Mouse (Mus musculus) midbrain, embryonic 14.5 days (tissue): Measurements from ENCODE around the gene Dmrta2. TPM values are rescaled to one million over a fixed set of nuclear protein-coding genes. Genes with fewer than 3 reads are reported as not detected.

ENCODE experiments used
- ATAC-seq: fragments of 200-750 bp; cut with Nextera tagmentation; 2 replicates; pipeline ENCODE4 v1.8.0; 2017; ENCODE audit warnings: moderate number of reproducible peaks, moderate library complexity; ENCODE audit not compliant: low FRiP score, low TSS enrichment
- DNase-seq: peaks from one replicate; pipeline ENCODE4 v3.0.0-alpha.2; 2015
- H3K27ac ChIP-seq: fragments of 300-500 bp; sonication (generic); replicated peaks from 2 replicates; pipeline ENCODE4 v1.5.1; 2014; ENCODE audit warnings: mild to moderate bottlenecking, low read depth, low read length, moderate library complexity
- H3K27me3 ChIP-seq: fragments of 300-500 bp; sonication (generic); 2 replicates; pipeline ENCODE4 v1.6.1; 2014; ENCODE audit warnings: low read length, control low read depth, mixed read lengths; ENCODE audit not compliant: control insufficient read depth, insufficient read depth
- H3K36me3 ChIP-seq: fragments of 300-500 bp; sonication (generic); 2 replicates; pipeline ENCODE4 v1.6.1; 2014; ENCODE audit warnings: low read length, control low read depth; ENCODE audit not compliant: control insufficient read depth, insufficient read depth
- H3K4me1 ChIP-seq: fragments of 300-500 bp; sonication (generic); 2 replicates; pipeline ENCODE4 v1.6.1; 2014; ENCODE audit warnings: mild to moderate bottlenecking, antibody characterized with exemption, low read length, control low read depth; ENCODE audit not compliant: control insufficient read depth, insufficient read depth
- H3K4me2 ChIP-seq: fragments of 300-500 bp; sonication (generic); 2 replicates; pipeline ENCODE4 v1.6.1; 2014; ENCODE audit warnings: mild to moderate bottlenecking, low read length, moderate library complexity
- H3K4me3 ChIP-seq: fragments of 300-500 bp; sonication (generic); replicated peaks from 2 replicates; pipeline ENCODE4 v1.5.1; 2014; ENCODE audit warnings: low read depth, low read length
- H3K9ac ChIP-seq: fragments of 300-500 bp; sonication (generic); replicated peaks from 2 replicates; pipeline ENCODE4 v1.6.1; 2014; ENCODE audit warnings: mild to moderate bottlenecking, low read length, moderate library complexity
- H3K9me3 ChIP-seq: fragments of 300-500 bp; sonication (generic); 2 replicates; pipeline ENCODE4 v1.6.1; 2016; ENCODE audit warnings: low read length, control low read depth, mixed read lengths; ENCODE audit not compliant: control insufficient read depth
- WGBS: fragments of 180-500 bp; shearing (Covaris S2); extraction: QIAGEN DNeasy Blood & Tissue Kit; methylation state at CpG from one replicate; pipeline ENCODE4 v1.1.7; 2014; 5-methylcytosine and 5-hydroxymethylcytosine counted together
- polyA plus RNA-seq: library from polyadenylated mRNA; unstranded; fragments of >200 nt; fragmentation: Nextera tagmentation; extraction: Ambion mirVana; gene quantifications from 2 replicates; pipeline ENCODE4 v1.2.1, GENCODE M21; 2014

Gene Dmrta2
- polyA plus RNA-seq, 1 experiment from 2014 or later: 1.4 TPM

- Histone ChIP-seq H3K4me3 (no peak overlapping the region), H3K4me2 (no peak overlapping the region), H3K9me3 (no peaks in the 10 kb centered on the region), H3K9ac (no peak overlapping the region), H3K36me3 (peaks cover 15% of the 10 kb centered on the region), H3K4me1 (no peaks in the 10 kb centered on the region), H3K27me3 (no peaks in the 10 kb centered on the region), H3K27ac (no peak overlapping the region)
- DNase-seq: no peak
- ATAC-seq: no peak
- WGBS: 83% methylated on average over 5 of the region's 5 CpGs
These were observed 17.5 kb upstream of the Dmrta2 start for GRCm38 (mm10) chr4:109960201-109960935.

- H3K27me3 ChIP-seq: no peaks in the 10 kb centered on the region
- no peaks in the 10 kb centered on the region for H3K4me1 ChIP-seq
- H3K27ac ChIP-seq: no peak overlapping the region
- DNase-seq (no peak), ATAC-seq (no peak)
- WGBS: 93% methylated on average over 5 of the region's 5 CpGs
- H3K36me3 ChIP-seq: peaks cover 15% of the 10 kb centered on the region
- H3K9ac ChIP-seq: no peak overlapping the region
- no peak overlapping the region for H3K4me3 ChIP-seq
- H3K4me2 ChIP-seq: no peak overlapping the region
- H3K9me3 ChIP-seq: no peaks in the 10 kb centered on the region
These were observed 14.1 kb upstream of the Dmrta2 start for GRCm38 (mm10) chr4:109963570-109964279.

- H3K36me3 ChIP-seq: no peaks in the 10 kb centered on the region
- DNase-seq (no peak), ATAC-seq (no peak)
- H3K4me3 ChIP-seq: no peak overlapping the region
- 89% methylated on average over 5 of the region's 5 CpGs for WGBS
- no peaks in the 10 kb centered on the region for H3K9me3 ChIP-seq
- no peak overlapping the region for H3K9ac ChIP-seq
- H3K27me3 ChIP-seq: peaks cover 46% of the 10 kb centered on the region
- no peak overlapping the region for H3K27ac ChIP-seq
- H3K4me1 ChIP-seq: peaks cover 3% of the 10 kb centered on the region; the same call in 1 of the 2 replicates
- no peak overlapping the region for H3K4me2 ChIP-seq
These were observed 8.3 kb upstream of the Dmrta2 start for GRCm38 (mm10) chr4:109969561-109969960.

GRCm38 (mm10) chr4:109973991-109974654 lies 3.7 kb upstream of the Dmrta2 start:
- ATAC-seq: no peak
- Histone ChIP-seq H3K9ac (no peak overlapping the region), H3K4me1 (peaks cover 18% of the 10 kb centered on the region; the same call in 1 of the 2 replicates), H3K27ac (no peak overlapping the region), H3K27me3 (peaks cover 91% of the 10 kb centered on the region), H3K9me3 (peaks cover 4% of the 10 kb centered on the region; the same call in 1 of the 2 replicates), H3K4me2 (no peak overlapping the region), H3K36me3 (no peaks in the 10 kb centered on the region), H3K4me3 (no peak overlapping the region)
- 2% methylated on average over 20 of the region's 20 CpGs for WGBS
- DNase-seq: no peak

GRCm38 (mm10) chr4:109974655-109975380 lies 3.0 kb upstream of the Dmrta2 start:
- no peak overlapping the region; the same call in 1 of the 2 replicates for H3K4me3 ChIP-seq
- 0 out of 2 replicates have a peak overlapping the region, but pooled peaks have one; percentile 13 for H3K27ac ChIP-seq
- peaks cover 98% of the 10 kb centered on the region for H3K27me3 ChIP-seq

GRCm38 (mm10) chr4:109975381-109976240 lies 2.2 kb upstream of the Dmrta2 start:
- DNase-seq: no peak
- Histone ChIP-seq H3K9me3 (peaks cover 4% of the 10 kb centered on the region; the same call in 1 of the 2 replicates), H3K4me2 (no peak overlapping the region), H3K9ac (no peak overlapping the region), H3K27me3 (peaks cover 100% of the 10 kb centered on the region), H3K36me3 (no peaks in the 10 kb centered on the region), H3K27ac (no peak overlapping the region), H3K4me1 (peaks cover 18% of the 10 kb centered on the region; the same call in 1 of the 2 replicates), H3K4me3 (no peak overlapping the region)
- no peak for ATAC-seq
- WGBS: 8% methylated on average over 25 of the region's 25 CpGs

More at GRCm38 (mm10) chr4:109974655-109975380, 3.0 kb upstream of the Dmrta2 start:
- Histone ChIP-seq H3K9ac (no peak overlapping the region), H3K4me1 (peaks cover 18% of the 10 kb centered on the region; the same call in 1 of the 2 replicates), H3K36me3 (no peaks in the 10 kb centered on the region), H3K4me2 (peak overlapping the region; percentile 24; the same call in 1 of the 2 replicates), H3K9me3 (peaks cover 4% of the 10 kb centered on the region; the same call in 1 of the 2 replicates)
- ATAC-seq (no peak), DNase-seq (peak; percentile 52)
- under 1% methylated on average over 33 of the region's 33 CpGs for WGBS

- under 1% methylated on average over 34 of the region's 34 CpGs for WGBS
- no peak for ATAC-seq
- no peak overlapping the region; the same call in 1 of the 2 replicates for H3K4me2 ChIP-seq
- no peak overlapping the region for H3K9ac ChIP-seq
- H3K4me1 ChIP-seq: peaks cover 18% of the 10 kb centered on the region; the same call in 1 of the 2 replicates
- H3K9me3 ChIP-seq: peaks cover 4% of the 10 kb centered on the region; the same call in 1 of the 2 replicates
- peaks cover 100% of the 10 kb centered on the region for H3K27me3 ChIP-seq
- peak; percentile 52 for DNase-seq
- H3K4me3 ChIP-seq: peak overlapping the region; percentile 35; the same call in 1 of the 2 replicates
- H3K36me3 ChIP-seq: no peaks in the 10 kb centered on the region
- no peak overlapping the region; the same call in 1 of the 2 replicates for H3K27ac ChIP-seq
These were observed 1.3 kb upstream of the Dmrta2 start for GRCm38 (mm10) chr4:109976273-109977147.
